Mouse (Mus musculus) urinary bladder, postnatal 36 days (tissue): Measurements from ENCODE around the gene Gm10770.
"Not testable (repeated sequence)": the region's sequence is repeated elsewhere in the genome, so short reads cannot be mapped to it uniquely, and the experiment has no call there.

Experiments
- DNase-seq, 2 experiments: peaks; one replicate each; pipeline ENCODE4 v3.0.0; 2022; ENCODE audit warnings: low spot score in 2 of 2, mixed read lengths in 1 of 2

The Gm10770 gene

DNA sequence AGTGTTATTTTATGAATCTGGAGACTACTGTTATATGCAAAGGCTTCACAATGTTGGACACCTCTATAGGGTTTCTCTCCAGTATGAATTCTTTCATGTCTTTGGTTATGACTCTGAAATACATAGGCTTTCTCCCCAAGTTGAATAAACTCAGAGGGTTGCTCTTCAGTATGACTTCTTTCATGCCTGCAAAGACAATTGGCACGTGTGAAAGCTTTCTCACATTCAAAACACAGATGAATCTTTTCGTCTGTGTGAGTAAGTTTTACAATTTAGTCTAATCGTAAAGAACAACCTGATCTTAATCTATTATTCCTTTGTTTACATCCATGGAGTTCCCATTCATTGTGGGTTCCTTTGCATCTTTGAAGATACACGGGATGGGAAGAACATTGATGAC is at the start of gene Gm10770:
Gene Gm10770, minus strand, starts transcription at position 101 of the 400 bp plus-strand sequence.
- DNase-seq = not testable (repeated sequence)

DNA sequence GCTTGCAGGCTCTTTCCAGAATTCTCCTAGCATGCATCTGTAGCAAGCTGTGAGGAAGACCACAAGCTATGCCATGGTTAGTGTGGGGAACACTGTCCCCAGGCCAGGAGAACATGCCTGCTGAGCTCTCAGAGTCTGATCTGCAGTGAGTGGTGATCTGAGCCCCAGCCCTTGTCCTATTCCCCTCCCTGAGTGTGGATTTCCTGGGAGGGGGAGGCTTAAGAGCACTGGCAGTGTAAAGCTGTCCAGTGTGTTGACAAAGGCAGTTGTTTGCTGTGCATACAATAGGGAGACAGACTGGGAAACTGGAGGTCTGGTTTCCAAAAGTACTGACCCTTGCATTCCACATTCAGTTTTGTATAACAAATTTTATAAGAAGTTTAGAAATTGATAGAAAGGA is 43.8 kb upstream of the Gm10770 start:
- not testable (repeated sequence) for DNase-seq

DNA sequence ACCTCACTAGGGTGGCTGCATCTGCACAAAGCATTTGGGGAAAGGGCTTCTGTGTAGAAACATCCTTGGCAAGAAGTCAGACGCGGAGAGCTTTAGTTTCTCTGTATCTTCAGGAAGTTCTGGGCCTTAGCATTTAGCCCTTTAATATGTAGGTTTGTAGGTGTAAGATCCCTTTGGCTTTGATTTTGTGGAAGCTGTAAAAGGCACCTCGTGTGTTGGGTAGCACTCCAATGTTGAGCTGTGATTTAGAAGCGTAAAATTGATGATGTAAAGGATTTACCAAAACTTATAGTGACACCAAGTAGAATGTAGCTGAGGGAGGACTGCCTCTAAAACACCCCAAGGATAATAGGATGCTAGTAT is 38.9 kb upstream of the Gm10770 start:
- not testable (repeated sequence) for DNase-seq

DNA sequence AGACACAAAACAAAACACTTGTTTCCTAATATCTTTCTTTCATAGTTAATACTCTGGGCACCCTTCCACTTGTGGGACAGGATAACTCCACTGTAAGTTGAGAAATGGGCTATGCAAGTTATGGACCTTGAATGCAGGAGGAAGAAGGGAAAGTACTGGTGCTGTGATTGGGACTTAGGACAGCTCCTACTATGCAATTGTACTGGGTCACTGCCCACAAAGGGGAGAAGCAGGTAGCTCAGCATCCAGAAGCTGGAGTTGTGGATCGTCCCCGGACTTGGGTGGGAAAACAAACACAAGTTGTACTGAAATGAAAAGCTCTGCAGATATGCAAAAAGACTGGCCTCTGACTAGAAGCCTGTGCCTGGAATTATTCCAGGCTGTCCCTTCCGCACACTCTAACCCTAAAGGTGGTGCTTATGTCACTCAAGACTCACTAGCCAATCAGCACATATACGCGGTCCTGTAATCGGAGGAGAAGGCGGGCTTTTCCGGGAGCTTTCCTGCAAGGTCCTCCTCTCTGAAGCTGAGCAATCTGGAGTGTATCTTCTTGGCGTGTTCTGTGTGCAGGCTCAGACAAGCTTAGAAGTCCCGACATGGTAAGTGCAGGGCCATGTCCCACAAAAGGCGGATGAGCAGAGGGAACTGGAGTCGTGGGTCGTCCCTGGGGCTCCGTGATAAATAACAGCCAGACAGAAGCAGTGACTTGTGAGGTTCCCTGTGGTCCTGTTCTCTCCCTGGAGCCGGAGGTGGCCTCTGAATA is 38.3 kb upstream of the Gm10770 start, which contains the start of gene Zfp937:
Gene Zfp937, plus strand, starts transcription at position 474 of the 763 bp plus-strand sequence.
- peak; percentile 68 to 86 for DNase-seq

DNA sequence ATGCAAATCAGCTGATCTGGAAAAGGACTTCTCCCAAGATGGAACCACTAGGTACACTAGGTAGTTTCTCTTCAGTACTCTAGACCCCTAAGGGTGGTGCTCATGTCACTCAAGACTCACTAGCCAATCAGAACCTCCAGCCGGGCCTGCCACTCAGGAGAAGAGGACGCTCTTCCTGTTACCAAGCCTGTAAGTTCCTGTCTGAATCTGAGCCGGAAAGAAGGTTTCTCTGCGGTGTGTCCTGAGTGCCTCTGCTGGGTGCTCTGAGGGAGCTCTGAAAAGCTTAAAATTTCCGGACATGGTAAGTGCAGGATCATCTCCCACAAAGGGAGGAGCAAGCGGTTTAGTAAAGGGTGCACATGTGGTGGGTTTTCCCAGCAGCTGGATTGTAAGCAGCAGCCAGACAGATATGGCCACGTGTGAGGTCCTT is 2.1 kb upstream of the Gm10770 start, which contains the start of gene Gm14139:
Gene Gm14139, plus strand, starts transcription at position 186 of the 430 bp plus-strand sequence.
- not testable (repeated sequence) for DNase-seq

DNA sequence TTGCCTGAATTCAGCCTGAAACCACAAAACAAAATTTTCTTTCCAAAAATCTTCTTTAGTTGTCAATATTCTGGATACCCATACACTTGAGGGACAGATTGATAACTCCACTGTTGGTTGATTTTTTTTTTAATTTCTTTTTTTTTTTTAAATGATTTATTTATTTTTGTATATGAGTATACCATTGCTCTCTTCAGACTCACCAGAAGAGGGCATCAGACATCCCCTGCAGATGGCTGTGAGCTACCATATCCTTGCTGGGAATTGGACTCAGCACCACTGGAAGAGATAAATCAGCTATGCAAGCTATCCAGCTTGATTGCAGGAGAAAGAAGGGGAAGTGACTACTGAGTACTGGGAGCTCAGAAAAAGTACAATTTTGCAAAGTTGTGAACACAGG is 1.6 kb upstream of the Gm10770 start:
- not testable (repeated sequence) for DNase-seq

DNA sequence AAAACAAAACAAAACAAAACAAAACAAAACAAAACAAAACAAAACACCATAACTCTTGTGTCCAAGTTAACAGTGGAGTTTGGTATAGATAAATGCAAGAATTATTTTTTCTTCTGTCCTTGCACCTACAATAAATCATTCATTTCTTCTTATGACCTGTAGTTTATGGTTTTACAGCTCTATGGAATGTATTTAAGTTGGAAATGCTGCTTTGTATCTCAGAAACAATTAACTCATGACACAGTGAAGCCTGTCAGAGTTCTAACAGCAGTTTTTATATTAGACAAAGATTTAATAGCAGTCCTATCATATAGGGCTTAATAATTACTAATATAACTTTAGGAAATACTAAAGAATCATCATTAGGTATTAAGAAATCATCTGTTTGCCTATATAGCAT is 5.6 kb downstream of the Gm10770 start:
- DNase-seq = no peak

DNA sequence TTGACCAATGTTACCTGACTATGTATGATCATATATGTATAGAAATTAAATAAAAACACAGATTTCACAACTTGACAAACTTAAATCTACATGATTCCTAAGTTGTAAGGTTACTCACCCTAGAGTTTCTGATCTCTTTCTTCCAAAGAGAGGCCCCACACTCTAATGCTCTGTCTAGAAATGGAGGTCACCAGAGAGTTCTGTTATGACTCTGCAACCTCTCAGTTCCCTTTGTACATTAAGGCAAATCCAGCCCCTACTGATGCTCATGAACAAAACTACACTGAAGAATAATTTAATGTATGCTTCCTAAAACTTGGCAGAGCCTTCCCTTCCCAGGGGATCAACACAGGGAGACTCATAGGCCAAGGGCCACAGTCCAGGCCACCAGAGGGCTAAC is 12.8 kb downstream of the Gm10770 start:
- no peak for DNase-seq

DNA sequence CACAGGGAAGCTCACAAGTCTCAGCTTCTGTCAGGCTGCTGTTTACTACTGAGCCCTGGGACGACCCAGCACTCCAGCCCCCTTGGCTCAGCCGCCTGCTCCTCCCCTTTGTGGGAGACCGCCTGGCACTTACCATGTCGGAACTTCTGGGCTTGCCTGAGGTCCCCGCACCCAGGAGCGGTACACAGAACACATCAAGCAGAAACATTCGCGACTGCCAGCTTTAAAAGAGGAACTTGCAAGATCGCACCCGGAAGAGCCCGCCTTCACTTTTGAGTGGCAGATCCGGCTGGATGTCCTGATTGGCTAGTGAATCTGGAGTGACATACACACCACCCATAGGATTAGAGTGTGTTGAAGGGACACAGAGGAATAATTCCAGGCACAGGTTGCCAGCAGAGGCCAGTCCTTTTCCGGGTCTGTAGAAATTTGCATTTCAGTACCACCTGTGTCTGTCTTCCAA is 43.0 kb downstream of the Gm10770 start, which contains the start of gene Zfp120:
Gene Zfp120, minus strand, starts transcription at position 274 of the 463 bp plus-strand sequence.
- peak; percentile 72 to 84 for DNase-seq

DNA sequence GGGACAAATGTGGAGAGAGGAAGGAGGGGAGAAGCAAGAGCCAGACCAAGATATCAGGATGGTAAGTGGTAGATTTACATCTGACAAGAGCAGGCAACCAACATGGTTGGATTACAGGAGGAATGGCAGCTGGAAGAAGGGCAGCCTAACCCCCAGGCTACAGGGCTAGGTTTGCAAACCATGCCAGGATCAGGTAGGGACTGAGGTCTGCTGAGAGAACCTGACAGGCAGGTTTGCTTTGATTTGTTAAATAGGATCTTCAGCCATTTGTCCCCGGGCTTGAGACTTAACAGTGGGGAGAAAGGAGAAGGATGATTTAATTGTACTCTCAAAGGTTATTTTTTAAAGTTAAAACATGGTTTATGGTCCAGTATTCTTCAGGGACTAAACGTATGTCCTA is 46.7 kb downstream of the Gm10770 start:
- no peak for DNase-seq

DNA sequence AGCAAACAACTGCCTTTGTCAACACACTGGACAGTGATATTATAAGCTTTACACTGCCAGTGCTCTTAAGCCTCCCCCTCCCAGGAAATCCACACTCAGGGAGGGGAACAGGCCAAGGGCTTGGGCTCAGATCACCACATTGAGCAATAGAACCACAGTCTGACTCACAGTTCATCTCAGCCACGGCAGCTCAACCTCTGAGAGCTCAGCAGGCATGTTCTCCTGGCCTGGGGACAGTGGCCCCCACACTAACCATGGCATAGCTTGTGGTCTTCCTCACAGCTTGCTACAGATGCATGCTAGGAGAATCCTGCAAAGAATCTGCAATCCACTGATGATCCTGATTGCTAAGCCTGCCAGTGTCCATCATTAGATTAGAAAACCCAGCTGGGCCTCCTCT is 47.5 kb downstream of the Gm10770 start:
- DNase-seq = not testable (repeated sequence)
